Mouse (Mus musculus) heart, embryonic 14.5 days (tissue): Measurements from ENCODE around the gene Izumo4. TPM values are rescaled to one million over a fixed set of nuclear protein-coding genes. Genes with fewer than 3 reads are reported as not detected.

Source experiments
- ATAC-seq: fragments of 200-750 bp; cut with Nextera tagmentation; 2 replicates; pipeline ENCODE4 v1.8.0; 2017; ENCODE audit warnings: low read depth, moderate TSS enrichment; ENCODE audit not compliant: insufficient number of reproducible peaks, insufficient read depth, low FRiP score
- H3K27ac ChIP-seq, 2 experiments: fragments of 200-500 bp in 1 of 2; fragments of 300-500 bp in 1 of 2; sonication (generic) in 1 of 2; replicated peaks in 1 of 2; 2 replicates each; pipeline ENCODE4 v1.5.1; 2012 to 2014; ENCODE audit warnings: low read depth in 2 of 2, low read length in 2 of 2, control low read depth in 1 of 2, mild to moderate bottlenecking in 1 of 2, mixed read lengths in 1 of 2; ENCODE audit not compliant: control insufficient read depth in 1 of 2, insufficient read depth in 1 of 2
- H3K27me3 ChIP-seq: fragments of 300-500 bp; sonication (generic); 2 replicates; pipeline ENCODE4 v1.6.1; 2014; ENCODE audit warnings: mild to moderate bottlenecking, low read length, control low read depth; ENCODE audit not compliant: control insufficient read depth, insufficient read depth
- H3K36me3 ChIP-seq: fragments of 300-500 bp; sonication (generic); 2 replicates; pipeline ENCODE4 v1.6.1; 2014; ENCODE audit warnings: mild to moderate bottlenecking, control low read depth, low read length, mixed read lengths; ENCODE audit not compliant: control insufficient read depth, insufficient read depth
- H3K4me1 ChIP-seq, 2 experiments: fragments of 200-500 bp in 1 of 2; fragments of 300-500 bp in 1 of 2; sonication (generic) in 1 of 2; 2 replicates each; pipeline ENCODE4 v1.6.1; 2012 to 2014; ENCODE audit warnings: low read length in 2 of 2, control low read depth in 1 of 2, mixed read lengths in 1 of 2; ENCODE audit not compliant: control insufficient read depth in 2 of 2, insufficient read depth in 2 of 2
- H3K4me2 ChIP-seq: fragments of 300-500 bp; sonication (generic); 2 replicates; pipeline ENCODE4 v1.6.1; 2014; ENCODE audit warnings: mild to moderate bottlenecking, low read length
- H3K4me3 ChIP-seq, 2 experiments: fragments of 200-500 bp in 1 of 2; fragments of 300-500 bp in 1 of 2; sonication (generic) in 1 of 2; 2 replicates each; pipeline ENCODE4 v1.5.1; 2012 to 2014; ENCODE audit warnings: low read length in 2 of 2, mild to moderate bottlenecking in 2 of 2, control low read depth in 1 of 2, low read depth in 1 of 2, moderate library complexity in 1 of 2; ENCODE audit not compliant: control insufficient read depth in 1 of 2, insufficient read depth in 1 of 2
- H3K9ac ChIP-seq: fragments of 300-500 bp; sonication (generic); 2 replicates; pipeline ENCODE4 v1.6.1; 2014; ENCODE audit warnings: mild to moderate bottlenecking, low read length
- H3K9me3 ChIP-seq: fragments of 300-500 bp; sonication (generic); 2 replicates; pipeline ENCODE4 v1.6.1; 2016; ENCODE audit warnings: low read length, control low read depth; ENCODE audit not compliant: control insufficient read depth
- WGBS: fragments of 180-500 bp; shearing (Covaris S2); extraction: QIAGEN DNeasy Blood & Tissue Kit; methylation state at CpG from one replicate; pipeline ENCODE4 v1.1.7; 2014; 5-methylcytosine and 5-hydroxymethylcytosine counted together
- polyA plus RNA-seq: library from polyadenylated mRNA; unstranded; fragments of >200 nt; fragmentation: Nextera tagmentation; extraction: Ambion mirVana; gene quantifications from 2 replicates; pipeline ENCODE4 v1.2.1, GENCODE M21; 2014

The Izumo4 gene
- polyA plus RNA-seq, 1 experiment from 2014 or later, result 7.0 TPM

GRCm38 (mm10) chr10:80705033-80705432 is 3.0 kb downstream of the Izumo4 start:
- Histone ChIP-seq H3K4me1 (peaks cover 15 to 29% of the 10 kb centered on the region in 2 experiments), H3K9me3 (no peaks in the 10 kb centered on the region), H3K4me2 (no peak overlapping the region), H3K27me3 (no peaks in the 10 kb centered on the region), H3K36me3 (peaks cover 48% of the 10 kb centered on the region), H3K4me3 (no peak overlapping the region), H3K27ac (no peak overlapping the region), H3K9ac (no peak overlapping the region)
- 38% methylated on average over 3 of the region's 3 CpGs for WGBS
- ATAC-seq, result no peak

GRCm38 (mm10) chr10:80705479-80705878 is 3.5 kb downstream of the Izumo4 start:
- no peak for ATAC-seq
- WGBS, result 73% methylated on average over 3 of the region's 3 CpGs
- Histone ChIP-seq H3K9ac (no peak overlapping the region; the same call in 1 of the 2 replicates), H3K4me2 (no peak overlapping the region), H3K9me3 (no peaks in the 10 kb centered on the region), H3K4me3 (no peak overlapping the region), H3K27me3 (no peaks in the 10 kb centered on the region), H3K27ac (no peak overlapping the region), H3K36me3 (peaks cover 52% of the 10 kb centered on the region), H3K4me1 (peaks cover 15 to 29% of the 10 kb centered on the region in 2 experiments; a peak in 3 of 4 replicates)

GRCm38 (mm10) chr10:80710834-80711233 is 8.8 kb downstream of the Izumo4 start:
- H3K27me3 ChIP-seq, result no peaks in the 10 kb centered on the region
- ATAC-seq, result no peak

GRCm38 (mm10) chr10:80717281-80717680 is 15.3 kb downstream of the Izumo4 start:
- Histone ChIP-seq H3K4me2 (no peak overlapping the region), H3K27me3 (no peaks in the 10 kb centered on the region), H3K36me3 (peaks cover 100% of the 10 kb centered on the region), H3K9me3 (no peaks in the 10 kb centered on the region), H3K27ac (no peak overlapping the region), H3K4me3 (no peak overlapping the region), H3K9ac (no peak overlapping the region), H3K4me1 (no peaks in the 10 kb centered on the region)
- WGBS, result 82% methylated on average over 1 of the region's 1 CpGs
- no peak for ATAC-seq

More at GRCm38 (mm10) chr10:80710834-80711233, 8.8 kb downstream of the Izumo4 start:
- Histone ChIP-seq H3K4me1 (0 out of 4 replicates have a peak, but pooled peaks cover 0 to 2% of the 10 kb centered on the region in 2 experiments), H3K9me3 (no peaks in the 10 kb centered on the region), H3K9ac (no peak overlapping the region), H3K36me3 (peaks cover 99% of the 10 kb centered on the region), H3K27ac (no peak overlapping the region), H3K4me3 (no peak overlapping the region), H3K4me2 (no peak overlapping the region)
- 74% methylated on average over 3 of the region's 3 CpGs for WGBS

- WGBS, result 89% methylated on average over 5 of the region's 5 CpGs
Observed at GRCm38 (mm10) chr10:80727369-80728127, 25.6 kb downstream of the Izumo4 start.

GRCm38 (mm10) chr10:80732611-80733101 is 30.7 kb downstream of the Izumo4 start:
- Histone ChIP-seq H3K27me3 (no peaks in the 10 kb centered on the region), H3K9ac (no peak overlapping the region), H3K27ac (no peak overlapping the region), H3K4me2 (no peak overlapping the region), H3K9me3 (no peaks in the 10 kb centered on the region), H3K36me3 (peaks cover 91% of the 10 kb centered on the region), H3K4me1 (peaks cover 2 to 10% of the 10 kb centered on the region in 2 experiments; a peak in 3 of 4 replicates), H3K4me3 (no peak overlapping the region)
- ATAC-seq, result no peak
- WGBS, result 72% methylated on average over 6 of the region's 6 CpGs

More at GRCm38 (mm10) chr10:80727369-80728127, 25.6 kb downstream of the Izumo4 start:
- H3K9ac ChIP-seq, result no peak overlapping the region
- no peak for ATAC-seq
- no peak overlapping the region for H3K27ac ChIP-seq
- no peak overlapping the region for H3K4me2 ChIP-seq
- H3K4me3 ChIP-seq, result no peak overlapping the region
- no peaks in the 10 kb centered on the region for H3K27me3 ChIP-seq
- peaks cover 100% of the 10 kb centered on the region for H3K36me3 ChIP-seq
- no peaks in the 10 kb centered on the region; a peak in 1 of 4 replicates for H3K4me1 ChIP-seq
- no peaks in the 10 kb centered on the region for H3K9me3 ChIP-seq

- no peak for ATAC-seq
- H3K36me3 ChIP-seq, result peaks cover 55% of the 10 kb centered on the region
- 40% methylated on average over 5 of the region's 5 CpGs for WGBS
- no peak overlapping the region; the same call in 1 of the 2 replicates for H3K9ac ChIP-seq
- H3K4me1 ChIP-seq, result peaks cover 9 to 33% of the 10 kb centered on the region in 2 experiments
- H3K4me3 ChIP-seq, result no peak overlapping the region
- no peaks in the 10 kb centered on the region for H3K9me3 ChIP-seq
- H3K27me3 ChIP-seq, result no peaks in the 10 kb centered on the region
- H3K4me2 ChIP-seq, result no peak overlapping the region
- 0 out of 4 replicates have a peak overlapping the region, but pooled peaks of 1 of the 2 experiments have one; percentile 28 for H3K27ac ChIP-seq
Observed at GRCm38 (mm10) chr10:80736731-80737130, 34.7 kb downstream of the Izumo4 start.
